Mouse (Mus musculus) T-helper 2 cell (primary cell): ENCODE results near the gene 4930519P11Rik.

Experiments
- in situ Hi-C: fragments of 300-600 bp; cut with MboI, MseI; formaldehyde crosslinking; loops from one replicate; pipeline ENCODE4 v1.15.1; 2025; ENCODE audit warnings: high pct_unique_total_duplicates

Gene 4930519P11Rik

DNA sequence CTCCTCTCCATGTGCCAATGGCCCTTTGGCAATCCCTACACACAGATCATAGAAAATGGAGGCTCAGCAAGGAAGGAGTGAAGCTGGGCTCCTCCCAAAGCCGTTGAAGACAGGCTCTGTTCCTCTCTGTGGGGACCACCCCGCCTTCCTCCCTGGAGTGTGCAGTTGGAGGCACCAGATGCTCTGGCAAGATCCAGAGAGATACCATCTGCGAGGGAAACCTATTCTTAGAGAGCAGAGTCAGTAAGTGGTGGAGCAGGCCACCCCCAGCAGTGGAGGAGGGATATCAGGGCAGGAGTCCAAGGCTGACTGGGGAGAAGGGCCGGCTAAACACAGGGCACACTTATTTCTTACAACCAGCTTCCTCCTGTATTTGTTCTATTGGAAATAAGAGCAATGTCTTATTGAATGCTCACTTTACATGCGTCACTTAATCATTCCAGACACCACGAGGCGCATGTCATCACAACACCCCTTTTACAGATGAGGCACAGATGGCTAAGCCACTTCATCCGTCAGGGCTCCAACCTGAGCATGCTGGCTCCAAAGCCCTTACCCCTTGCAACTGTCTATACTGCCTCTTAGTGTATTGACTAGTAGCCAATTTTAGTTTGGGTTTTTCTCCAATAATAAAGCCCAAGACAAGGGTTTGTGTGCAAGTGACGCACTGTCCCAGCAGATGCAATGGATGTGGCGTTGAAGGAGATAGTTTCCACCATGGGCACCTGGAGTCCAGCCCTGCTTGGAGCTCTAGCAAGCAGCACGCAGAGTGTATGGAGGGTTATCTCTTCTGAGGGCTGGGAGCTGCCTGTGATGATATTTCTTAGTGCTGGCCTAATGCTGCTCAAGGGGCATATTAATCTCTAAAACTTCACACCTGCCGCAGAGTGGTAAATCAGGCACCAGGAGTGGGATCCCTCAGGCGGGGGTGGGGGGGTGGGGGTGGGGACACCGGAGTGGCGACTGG lies 29.0 kb downstream of the 4930519P11Rik start:
- in situ Hi-C loops: no loop called here

DNA sequence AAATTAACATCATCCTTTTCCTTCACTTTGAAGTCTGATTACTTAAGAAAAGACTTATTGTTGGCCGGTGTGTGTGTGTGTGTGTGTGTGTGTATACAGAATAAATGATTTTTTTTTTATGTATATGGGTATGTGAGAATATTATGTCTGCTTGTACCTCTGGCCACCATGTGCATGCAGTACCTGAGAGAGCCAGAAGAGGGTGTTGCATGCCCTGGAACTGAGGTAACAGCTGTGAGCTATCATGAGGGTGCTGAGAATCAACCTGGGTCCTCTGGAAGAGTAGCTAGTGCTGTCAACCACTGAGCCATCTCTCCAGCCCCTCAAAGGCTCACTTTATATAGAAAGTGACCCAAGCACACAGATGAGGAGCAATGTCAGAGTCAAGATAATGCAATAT lies 31.8 kb downstream of the 4930519P11Rik start:
- in situ Hi-C loops: no loop called here

- in situ Hi-C loops: no loop called here
Observed at GRCm38 (mm10) chr2:154580586-154580985, 32.7 kb downstream of the 4930519P11Rik start.

DNA sequence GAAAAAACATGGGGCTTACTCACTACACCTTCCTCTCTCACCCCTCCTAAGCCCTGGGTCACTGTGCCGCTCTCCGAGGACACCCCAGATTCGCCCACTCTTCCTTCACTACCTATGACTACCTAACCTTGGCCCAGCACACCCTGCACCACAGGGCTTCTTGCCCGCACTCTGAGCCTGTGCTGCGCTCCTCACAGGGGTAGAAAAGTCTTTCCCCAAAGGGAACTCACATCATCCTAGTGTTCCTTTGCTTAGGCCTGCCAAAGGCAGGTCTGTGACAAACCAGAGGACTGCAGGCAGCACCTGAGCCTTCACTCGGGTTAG lies 35.5 kb downstream of the 4930519P11Rik start:
- in situ Hi-C loops: no loop called here

DNA sequence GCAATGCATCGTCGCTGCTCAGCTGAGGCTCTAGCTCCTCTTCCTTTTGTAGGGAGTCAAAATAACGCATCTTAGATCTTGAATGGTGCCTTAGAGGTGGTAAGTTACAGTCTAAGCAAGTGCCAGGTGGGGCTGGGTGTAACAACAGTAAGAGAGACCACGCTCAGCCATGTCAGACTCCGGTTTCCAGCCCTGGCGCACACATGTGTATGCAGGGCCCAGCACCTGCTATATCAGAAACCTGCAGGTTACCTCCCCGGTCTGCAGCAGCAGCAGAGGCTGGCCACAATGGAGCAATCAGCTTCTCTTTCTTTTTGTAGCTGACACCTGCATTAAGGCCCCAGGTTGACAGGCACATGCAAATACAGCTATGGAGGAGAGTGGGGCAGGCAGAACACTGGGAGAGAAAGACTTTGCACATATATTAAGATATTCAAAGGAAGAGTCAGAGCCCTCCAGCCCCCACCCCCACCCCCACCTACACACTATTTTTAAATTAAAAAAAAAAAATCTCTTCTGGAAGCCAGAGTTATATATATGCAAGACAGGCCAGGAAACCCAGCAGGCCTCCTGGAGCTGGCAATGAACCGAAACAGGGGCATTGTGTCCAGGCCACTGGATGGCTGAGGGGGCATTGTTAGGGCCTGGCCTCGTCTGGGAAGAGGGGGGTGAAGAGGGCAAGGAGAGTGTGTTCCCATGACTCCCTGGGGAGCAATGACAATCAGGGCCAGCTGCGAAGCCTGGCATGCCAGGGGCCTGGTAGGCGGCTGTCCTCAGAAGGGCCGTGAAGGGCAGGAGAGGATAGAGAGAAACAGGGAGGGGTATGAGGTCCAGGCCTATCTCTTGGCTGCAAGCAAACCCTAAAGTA lies 36.1 kb downstream of the 4930519P11Rik start:
- in situ Hi-C loops: no loop called here

DNA sequence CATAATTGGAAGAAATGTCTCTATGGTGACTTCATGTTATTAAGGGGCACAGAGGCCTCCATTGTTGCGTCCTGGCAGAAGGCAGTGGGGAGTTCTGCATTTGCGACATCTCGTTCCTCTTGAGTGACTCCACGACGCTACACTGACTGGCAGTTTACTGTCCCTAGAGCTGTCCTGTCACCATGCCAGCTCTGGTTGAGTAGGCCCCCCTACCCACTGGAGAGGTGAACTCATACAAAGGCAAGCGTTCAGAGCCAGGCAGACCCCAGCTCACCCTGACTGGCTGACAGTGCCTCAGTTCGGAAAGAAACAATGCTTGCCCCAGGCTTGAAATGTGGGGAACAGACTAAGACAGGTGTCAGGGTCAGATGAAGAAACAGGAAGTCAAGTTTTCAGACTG lies 39.0 kb downstream of the 4930519P11Rik start:
- in situ Hi-C loops: no loop called here

DNA sequence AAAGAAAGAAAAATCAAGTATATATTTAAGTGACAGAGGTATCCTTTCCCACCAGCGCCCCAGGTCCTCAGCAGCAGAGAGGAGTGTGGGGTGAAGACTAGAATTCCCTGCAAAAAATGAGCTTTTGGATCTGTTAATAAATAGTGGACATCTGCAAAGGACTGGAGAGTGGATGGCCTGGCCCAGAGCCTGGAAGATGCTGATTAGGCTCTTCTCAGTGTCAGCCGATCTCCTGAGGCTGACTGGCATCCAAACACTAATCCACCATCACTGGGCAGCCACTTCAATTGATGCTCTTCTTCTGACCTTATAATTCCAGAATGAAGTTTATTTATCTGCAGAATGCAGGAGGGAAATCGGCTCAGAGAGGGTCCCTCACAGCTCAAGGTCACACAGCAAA lies 40.2 kb downstream of the 4930519P11Rik start:
- in situ Hi-C loops: no loop called here

- in situ Hi-C loops: no loop called here
Observed at GRCm38 (mm10) chr2:154571976-154572375, 41.3 kb downstream of the 4930519P11Rik start.

DNA sequence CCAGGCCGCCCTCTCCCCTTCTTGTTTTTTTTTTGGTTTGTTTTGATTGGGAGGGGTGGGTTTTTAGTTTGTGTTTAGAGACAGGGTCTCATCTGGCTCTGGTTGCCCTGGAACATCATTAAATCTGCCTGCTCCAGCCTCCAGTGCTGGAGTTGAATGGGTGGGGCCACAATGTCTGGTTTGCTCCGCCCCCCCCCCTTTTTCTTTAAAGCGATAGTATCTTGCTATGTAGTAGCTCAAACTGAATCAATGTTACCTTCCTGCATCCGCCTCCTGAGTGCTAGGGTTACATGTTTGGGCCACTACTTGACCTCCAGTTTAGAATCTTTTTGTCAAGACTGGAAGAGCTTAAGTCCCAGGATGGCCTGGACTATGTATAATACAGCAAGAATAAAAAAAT lies 42.0 kb downstream of the 4930519P11Rik start:
- in situ Hi-C loops: no loop called here

DNA sequence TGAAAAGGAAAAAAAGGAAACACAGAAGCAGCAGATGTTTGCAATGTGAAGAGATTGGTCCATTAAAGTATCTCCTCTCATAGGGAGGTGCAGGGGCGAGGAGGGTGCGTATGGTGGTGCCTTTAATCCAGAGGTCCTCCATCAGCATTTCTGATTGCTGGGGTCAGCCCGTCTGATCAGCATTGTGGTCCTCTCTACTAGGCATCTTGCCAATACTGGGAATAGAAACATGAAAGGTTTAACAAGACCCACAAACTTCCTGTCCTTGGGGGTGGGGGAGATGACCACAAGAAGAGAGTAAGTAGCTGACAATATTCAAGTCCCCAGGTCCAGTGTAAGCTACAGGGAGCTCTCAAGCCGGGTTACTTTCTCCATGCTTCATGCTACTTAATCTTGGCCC lies 42.6 kb downstream of the 4930519P11Rik start:
- in situ Hi-C loops: no loop called here

GRCm38 (mm10) chr2:154569836-154570286 lies 43.4 kb downstream of the 4930519P11Rik start, which contains the start of gene E2f1:
E2f1 (minus strand) TSS chr2:154569892.
- in situ Hi-C loops: no loop called here

- in situ Hi-C loops: no loop called here
Observed at GRCm38 (mm10) chr2:154569071-154569748, 44.0 kb downstream of the 4930519P11Rik start.

DNA sequence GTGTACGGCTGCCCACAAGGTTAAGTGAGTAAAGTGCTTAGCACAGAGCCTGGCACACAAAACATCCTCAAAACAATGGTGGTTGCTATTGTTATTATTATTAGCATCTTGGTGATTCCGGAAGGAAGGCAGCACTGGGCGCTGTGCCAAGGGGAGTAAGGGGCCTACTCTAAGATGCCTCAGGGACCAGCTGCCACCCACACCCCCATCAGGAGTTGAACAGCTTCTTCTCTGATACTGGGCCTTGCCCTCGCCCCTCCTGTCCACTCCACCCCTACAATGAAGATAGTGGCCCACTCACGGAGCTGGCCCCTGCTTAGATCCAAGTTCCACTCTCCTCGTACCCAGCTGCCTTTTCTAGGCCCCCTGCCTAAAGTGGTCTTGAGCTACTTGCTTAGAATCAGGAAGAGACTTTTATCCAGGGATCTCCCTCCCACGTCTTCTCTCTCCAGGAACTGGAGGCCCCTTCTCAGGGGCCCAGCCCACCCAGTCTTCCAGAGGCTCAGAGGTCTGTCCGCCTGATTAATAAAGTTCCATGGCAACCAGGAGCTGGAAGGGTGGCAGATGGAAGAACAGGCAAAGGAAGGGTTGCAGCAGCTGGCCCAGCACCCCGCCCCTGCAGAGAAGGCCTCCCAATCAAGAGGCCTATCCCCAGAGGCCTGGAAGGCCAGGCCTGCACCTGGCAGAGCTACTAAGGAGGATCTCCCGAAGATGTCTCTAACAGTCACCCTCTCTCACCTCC lies 44.7 kb downstream of the 4930519P11Rik start:
- in situ Hi-C loops: no loop called here

GRCm38 (mm10) chr2:154567766-154568165 lies 45.5 kb downstream of the 4930519P11Rik start:
- in situ Hi-C loops: no loop called here

- in situ Hi-C loops: no loop called here
Observed at GRCm38 (mm10) chr2:154566641-154567040, 46.6 kb downstream of the 4930519P11Rik start.

DNA sequence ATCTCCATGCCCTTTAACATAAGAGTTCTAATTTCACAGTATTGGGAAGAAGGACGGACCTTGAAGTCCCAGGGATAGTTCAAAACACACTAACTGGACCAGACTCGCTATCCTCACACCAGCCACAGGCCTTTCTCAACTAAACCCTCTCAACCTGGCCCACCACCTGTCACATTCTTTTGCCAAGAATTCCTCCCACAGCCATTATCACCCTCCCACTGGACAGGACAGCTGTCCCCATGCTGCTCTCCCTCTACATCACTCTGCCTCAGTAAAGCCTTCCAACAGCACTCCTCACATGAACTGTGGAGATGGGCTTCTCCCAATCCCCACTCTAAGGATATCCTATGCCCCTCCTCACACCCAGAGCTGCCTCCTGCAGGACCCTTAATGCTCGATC lies 47.7 kb downstream of the 4930519P11Rik start:
- in situ Hi-C loops: no loop called here

DNA sequence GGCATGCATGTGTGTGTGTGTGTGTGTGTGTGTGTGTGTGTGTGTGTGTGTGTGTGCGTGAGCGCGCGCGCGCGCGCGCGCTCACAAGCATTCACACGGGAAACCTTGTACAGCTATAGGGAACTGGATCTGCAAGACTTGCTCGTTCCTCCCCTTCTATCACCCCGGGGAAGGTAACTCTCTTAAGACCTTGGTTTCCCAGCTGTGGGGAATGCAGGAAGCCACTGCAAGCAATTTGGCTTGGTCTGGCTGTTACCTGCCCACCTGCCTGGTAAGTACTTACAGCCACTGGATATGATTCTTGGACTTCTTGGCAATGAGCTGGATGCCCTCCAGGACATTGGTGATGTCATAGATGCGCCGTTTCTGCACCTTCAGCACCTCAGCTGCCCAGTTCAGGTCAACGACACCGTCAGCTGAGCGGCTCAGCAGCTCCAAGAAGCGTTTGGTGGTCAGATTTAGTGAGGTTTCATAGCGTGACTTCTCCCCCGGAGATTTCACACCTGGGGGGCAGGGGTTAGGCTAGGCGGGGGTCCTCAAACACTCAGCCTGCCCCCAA lies 49.5 kb downstream of the 4930519P11Rik start:
- in situ Hi-C loops: no loop called here
